Mouse (Mus musculus) ovary, adult 10 weeks (tissue): ENCODE data around the gene Ccdc15. TPM values are rescaled to one million over a fixed set of nuclear protein-coding genes. Genes with fewer than 3 reads are reported as not detected.

Experiments used
- polyA plus RNA-seq: library from polyadenylated mRNA; stranded (reverse); fragments of 350-450 nt; fragmentation: Illumina TruSeq; extraction: RNeasy Lipid Tissue Mini Kit (QIAGEN cat#74804); gene quantifications from one replicate; pipeline ENCODE4 v1.2.3, GENCODE M21; 2014

Ccdc15 gene
- polyA plus RNA-seq = 18.6 TPM

DNA sequence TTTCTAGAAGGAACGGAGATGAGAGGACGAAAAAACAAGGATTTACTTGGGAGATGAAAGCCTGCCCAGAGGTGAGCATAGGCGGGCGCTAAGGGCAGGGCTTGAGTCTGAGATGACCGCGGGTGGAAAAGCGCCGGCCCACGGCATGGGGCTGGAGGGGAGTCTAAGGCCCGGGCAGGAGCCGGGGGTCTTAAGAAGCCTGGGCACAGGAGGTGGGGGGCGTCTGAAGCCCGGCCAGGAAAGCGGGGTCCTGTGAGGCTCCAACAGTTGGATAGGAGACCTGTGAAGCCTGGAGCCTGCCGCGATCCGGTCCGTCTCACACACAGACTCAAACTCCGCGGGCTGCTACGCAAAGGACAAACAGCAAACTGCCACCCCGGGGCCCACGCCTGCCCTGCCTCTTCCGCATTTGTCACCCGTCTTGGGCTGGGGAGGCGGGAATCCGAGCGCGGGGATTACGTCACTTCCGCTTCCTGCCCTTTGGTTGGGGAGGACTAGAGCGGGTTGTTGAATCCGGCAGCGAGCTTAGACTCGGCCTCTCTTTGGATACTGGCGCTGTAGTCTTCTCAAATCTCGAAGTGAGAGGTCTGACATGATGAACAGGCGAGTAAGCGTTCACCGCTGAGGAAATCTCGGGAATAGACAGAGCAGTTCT lies at the start of gene Ccdc15:
Gene Ccdc15, minus strand, starts transcription at position 445 of the 655 bp plus-strand sequence.

GRCm38 (mm10) chr9:37367301-37368080 lies 19.3 kb upstream of the Ccdc15 start, which contains the start of gene Hepacam:
Gene Hepacam, plus strand, starts transcription at chr9:37367351.

GRCm38 (mm10) chr9:37255149-37255888 lies 92.9 kb downstream of the Ccdc15 start, which contains the start of gene Slc37a2:
Gene Slc37a2, minus strand, starts transcription at chr9:37255738.

Other genes starting within 250 kb of the Ccdc15 start
- gene Pknox2, start 201.0 kb downstream of the Ccdc15 start, polyA plus RNA-seq = 17.7 TPM
- gene Tmem218, start 140.2 kb downstream of the Ccdc15 start, polyA plus RNA-seq = 19.4 TPM
- 10.1 TPM for gene Slc37a2, start 92.7 kb downstream of the Ccdc15 start, polyA plus RNA-seq
- gene Hepacam, start 18.9 kb upstream of the Ccdc15 start, polyA plus RNA-seq = not detected
- 3.4 TPM for gene Robo4, start 53.5 kb upstream of the Ccdc15 start, polyA plus RNA-seq
- not detected for gene Robo3, start 84.8 kb upstream of the Ccdc15 start, polyA plus RNA-seq
- 38.0 TPM for gene Msantd2, start 140.9 kb upstream of the Ccdc15 start, polyA plus RNA-seq
- 9.9 TPM for gene Esam, start 179.6 kb upstream of the Ccdc15 start, polyA plus RNA-seq
- gene Vsig2, start 190.8 kb upstream of the Ccdc15 start, polyA plus RNA-seq = 1.8 TPM
- not detected for gene Nrgn, start 204.5 kb upstream of the Ccdc15 start, polyA plus RNA-seq
- 47.8 TPM for gene Siae, start 207.3 kb upstream of the Ccdc15 start, polyA plus RNA-seq